Mouse (Mus musculus) spleen, postnatal 4 days (tissue): ENCODE data around the gene Ssr2.

Experiments used
- DNase-seq, 2 experiments: peaks; one replicate each; pipeline ENCODE4 v3.0.0; 2022; ENCODE audit warnings: low spot score in 2 of 2

Gene Ssr2

DNA sequence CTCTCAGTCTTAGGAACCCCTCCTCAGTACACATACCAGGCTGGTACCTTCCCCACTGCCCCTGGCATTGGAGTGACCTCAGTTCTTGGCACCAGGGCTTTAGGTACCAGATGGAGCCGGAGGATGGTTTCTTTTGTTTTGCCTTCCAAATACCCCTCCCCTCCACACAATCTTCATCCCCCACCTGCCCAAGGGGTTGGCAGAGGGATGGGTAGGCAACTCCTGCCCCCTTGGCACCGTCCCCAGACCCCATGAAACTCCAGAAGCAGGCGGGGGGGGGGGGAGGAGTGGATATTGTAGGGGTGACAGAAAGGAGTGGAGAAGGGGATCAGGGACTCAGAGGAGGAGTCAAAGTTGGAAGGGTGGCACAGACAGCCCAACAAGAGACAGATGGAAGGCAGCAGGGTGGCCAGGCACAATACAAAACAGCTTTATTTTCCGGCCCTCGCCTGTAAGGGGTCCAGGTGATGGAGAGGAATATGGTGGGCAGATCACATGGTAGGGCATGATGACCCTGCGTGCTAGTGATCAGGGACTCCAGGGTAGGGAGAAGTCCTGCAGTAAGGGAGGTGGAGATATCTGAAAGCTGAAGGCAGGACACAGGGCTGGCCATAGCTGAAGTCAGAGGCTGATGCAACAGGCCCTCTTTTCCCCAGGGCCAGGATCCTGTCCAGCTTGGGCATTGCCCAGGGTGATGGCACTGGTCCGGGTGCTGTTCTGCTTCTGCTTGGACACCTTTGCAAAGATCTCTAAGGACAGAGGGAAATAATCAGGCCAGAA is 33.9 kb upstream of the Ssr2 start:
- no peak for DNase-seq

DNA sequence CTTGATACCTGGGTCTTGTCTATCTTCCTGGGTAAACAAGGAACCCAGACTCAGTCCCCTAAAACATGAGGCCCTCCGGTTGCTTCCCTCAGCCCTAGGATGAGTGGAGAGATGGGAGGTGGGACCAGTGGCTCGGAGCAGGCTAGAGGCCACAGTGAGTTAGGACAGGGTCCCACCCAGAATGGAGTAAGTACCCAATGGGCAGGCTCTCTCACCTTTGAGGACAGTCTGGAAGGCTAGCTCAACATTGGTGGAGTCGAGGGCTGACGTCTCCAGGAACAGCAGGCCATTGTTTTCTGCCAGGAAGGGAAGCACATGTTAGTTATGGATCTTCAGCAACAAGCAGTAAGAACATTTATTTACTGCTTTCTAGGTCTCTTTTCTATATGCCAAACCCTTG is 33.2 kb upstream of the Ssr2 start:
- no peak for DNase-seq

DNA sequence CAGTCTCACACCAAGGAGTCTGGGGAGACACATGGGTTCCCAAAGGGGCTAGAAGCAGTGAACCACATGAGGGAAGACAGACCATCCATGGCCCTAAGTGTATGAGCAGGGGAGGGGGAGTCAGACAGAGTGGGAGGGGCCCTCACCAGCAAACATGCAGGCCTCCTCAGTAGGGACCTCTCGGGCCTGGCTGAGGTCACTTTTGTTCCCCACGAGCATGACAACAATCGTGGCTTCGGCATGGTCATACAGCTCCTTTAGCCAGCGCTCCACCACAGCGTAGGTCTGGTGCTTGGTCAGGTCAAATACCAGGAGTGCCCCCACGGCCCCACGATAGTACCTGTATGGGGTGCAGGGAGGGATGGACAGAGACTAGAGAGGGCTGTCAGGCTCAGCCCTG is 32.5 kb upstream of the Ssr2 start:
- no peak for DNase-seq

DNA sequence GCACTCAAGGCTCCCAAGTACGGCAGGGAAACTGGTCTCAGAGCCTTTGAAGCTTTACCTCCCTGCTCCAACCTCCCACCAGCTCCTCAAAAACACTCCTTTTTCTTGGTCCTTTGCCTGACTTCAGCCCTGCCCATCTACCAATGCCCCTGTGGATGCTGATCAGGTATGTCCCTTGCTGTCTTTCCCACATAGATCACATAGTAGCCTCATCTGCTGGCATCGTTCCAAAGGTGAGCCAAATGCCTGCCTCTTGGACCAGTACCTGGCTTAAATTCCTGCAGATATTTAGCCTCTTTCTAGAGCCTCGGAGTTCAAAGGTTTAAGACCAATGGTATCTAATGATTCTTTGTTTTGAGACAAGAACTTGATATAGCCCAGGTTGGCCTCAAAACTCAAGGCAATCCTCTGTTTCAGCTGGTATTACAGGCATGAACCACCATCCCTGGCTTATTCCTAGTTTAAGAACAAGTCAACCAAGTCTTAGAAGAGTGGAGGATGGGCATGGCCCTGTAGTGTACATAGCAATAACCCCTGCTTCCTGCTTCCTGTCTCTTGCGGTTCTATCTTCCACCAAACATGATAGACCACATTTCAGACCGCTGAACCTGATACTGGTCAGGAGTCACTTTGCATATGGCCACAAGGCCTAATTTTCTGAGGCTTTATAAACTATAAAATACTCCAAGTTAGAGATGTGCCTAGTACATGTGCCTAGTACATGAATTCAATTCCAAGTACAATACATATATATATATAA is 31.8 kb upstream of the Ssr2 start:
- no peak for DNase-seq

DNA sequence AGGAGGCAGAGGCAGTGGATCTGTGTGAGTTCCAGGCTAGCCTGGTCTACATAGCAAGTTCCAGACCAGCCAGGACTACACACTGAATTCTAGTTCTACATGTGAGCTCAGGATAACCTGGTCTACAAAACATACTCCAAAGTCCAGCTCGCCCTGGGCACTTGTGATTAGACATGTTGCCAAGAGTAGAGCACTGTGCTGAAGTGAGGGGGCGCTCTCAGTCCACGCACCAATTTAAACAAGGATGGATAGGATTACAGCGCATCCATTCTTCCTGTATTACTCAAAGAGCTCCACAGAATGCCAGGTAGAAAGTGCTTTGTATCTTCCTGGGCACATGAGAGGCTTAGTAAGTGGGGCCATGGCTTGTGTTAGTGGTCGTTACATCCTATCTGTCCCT is 31.2 kb upstream of the Ssr2 start:
- no peak for DNase-seq

DNA sequence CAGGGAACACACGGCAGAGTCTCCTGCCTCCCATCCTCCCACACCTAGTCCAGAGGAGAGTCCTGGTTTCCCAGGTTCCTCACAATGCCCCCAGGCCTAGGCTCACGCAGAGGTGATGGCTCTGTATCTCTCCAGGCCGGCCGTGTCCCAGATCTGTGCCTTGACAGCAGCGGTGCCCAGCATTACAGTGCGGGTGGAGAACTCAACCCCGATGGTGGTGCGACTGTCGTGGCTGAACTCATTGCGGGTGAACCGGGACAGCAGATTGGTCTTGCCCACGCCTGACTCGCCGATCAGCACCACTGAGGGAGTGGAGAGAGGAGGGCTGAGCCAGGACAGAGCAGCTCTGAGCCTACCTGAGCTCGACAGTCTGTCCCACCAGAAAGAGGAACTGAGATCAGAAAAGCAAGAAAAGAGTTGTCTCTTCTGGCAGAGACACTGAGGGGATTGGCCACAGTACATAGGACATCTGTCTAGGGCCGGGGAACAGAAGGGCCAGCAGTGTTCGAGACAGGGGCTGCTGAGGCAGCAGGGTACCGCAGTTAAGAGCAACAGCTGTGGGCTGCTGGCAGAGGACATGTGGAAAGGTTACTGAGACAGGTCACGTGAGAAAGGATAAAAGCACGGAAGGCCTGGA is 30.6 kb upstream of the Ssr2 start:
- no peak for DNase-seq

DNA sequence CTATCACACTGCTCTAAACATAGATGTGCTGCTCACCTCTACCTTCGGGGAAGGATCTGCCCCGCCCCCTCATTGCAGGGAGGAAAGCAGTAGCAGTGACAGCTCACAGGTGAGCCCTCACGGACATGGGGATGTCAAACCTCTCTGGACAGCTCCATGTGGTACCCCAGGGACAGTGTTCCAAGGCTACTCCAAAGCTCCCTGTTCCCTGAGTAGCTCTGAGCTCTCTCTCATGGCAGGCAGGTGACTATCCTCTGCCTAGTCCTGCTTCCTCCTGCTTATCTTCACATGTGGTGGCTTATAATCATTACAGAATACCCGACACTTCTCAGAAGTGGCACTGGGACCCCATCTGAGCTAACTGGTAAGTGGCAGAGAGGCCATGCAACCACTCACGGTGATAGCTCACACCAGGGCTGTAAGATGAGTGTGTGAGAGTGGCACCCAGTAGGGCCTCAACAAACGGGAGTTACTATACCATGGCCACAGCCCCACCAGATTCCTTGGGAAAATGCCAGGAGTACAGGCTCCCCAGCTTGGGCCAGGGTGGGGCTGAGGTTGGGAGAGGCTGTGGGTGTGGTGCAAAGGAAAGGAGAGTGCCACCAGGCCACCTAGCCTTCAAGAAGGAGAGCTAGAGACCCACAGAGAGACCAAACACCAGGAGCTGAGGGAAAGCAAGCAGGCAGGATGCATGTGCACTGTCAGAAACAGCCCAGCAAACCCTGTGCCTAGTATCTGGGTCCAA is 28.8 kb upstream of the Ssr2 start:
- DNase-seq, result no peak

DNA sequence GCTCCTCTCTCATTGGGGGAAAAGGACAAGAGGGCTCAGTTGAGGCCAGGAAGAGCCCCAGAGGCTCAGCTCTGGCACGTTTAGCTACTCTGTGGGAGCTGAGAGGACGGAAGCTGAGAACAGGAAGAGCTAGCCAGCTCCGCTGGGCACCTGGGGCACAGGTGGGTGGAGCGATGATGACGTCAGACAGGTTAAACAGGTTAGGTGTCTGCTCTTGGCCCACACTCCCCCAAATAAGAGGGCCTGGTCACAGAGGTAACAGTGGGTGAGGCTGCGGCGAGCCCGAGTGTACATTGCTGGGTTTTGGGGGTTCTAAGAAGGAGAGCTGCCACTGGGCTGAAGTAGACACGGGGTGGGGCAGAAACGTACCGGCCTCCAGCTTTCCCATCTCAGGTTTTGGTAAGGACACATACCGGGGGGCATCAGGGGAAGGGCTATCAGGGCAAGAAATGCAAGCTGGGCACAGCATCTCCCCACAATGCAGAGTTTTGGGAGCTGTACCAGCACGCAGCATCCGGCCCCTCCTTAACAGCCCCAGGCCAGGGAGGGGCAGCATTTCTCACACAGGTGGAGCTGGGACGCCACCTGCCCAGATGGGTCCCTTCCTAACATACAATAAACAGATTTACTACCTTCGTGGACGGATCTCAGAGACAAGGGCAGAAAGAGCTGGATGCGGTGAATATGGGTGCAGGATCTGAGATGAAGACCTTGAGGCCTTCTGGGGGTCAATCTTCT is 27.3 kb upstream of the Ssr2 start, which contains the start of gene Rab25:
Gene Rab25, minus strand, starts transcription at position 121 of the 738 bp plus-strand sequence.
- DNase-seq, result no peak

DNA sequence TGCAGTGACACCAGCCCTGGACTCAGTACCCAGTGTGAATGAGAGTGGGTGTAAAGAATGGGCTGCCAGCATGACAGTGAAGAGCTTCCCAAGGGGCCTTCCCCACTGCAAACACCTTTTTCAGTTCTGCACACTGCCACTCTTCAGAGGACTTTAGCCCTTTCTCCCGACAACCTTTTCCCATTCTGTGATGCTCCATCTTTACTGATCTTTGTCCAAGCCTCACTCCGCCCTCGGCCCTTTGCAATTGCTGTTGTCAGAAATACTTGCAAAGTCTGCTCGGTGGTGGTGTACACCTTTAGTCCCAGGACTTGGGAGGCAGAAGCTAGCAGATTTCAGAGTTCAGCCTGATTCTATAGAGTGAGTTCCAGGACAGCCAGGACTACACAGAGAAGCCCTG is 24.1 kb upstream of the Ssr2 start:
- DNase-seq, result peak in 1 of 2 experiments; percentile 61

DNA sequence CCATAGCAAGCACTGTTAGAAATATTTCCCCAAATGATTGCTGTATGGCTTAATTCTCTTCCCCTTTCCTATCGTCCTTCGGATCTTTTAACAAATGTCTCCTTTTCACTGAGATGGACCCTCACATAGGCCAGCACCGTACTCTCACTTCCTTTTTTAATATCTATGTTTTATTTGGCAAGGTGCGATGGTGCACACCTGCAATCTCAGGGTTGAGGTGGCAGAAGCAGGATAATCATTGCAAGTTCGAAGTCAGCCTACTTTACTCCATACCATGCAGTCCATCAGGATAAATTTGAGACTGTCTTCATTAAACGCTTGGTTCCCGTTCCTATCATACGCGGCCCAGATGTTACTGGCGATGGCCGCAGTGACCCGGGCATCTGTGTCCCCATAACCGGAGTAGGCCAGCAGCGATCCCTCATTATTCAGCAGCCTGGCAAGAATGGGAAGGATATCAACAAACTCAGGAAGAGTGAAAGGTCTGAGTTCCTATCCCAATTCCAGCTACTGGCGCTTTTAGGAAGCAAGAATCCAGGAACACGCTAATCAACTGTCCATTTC is 23.5 kb upstream of the Ssr2 start:
- DNase-seq, result peak in 1 of 2 experiments; percentile 70

DNA sequence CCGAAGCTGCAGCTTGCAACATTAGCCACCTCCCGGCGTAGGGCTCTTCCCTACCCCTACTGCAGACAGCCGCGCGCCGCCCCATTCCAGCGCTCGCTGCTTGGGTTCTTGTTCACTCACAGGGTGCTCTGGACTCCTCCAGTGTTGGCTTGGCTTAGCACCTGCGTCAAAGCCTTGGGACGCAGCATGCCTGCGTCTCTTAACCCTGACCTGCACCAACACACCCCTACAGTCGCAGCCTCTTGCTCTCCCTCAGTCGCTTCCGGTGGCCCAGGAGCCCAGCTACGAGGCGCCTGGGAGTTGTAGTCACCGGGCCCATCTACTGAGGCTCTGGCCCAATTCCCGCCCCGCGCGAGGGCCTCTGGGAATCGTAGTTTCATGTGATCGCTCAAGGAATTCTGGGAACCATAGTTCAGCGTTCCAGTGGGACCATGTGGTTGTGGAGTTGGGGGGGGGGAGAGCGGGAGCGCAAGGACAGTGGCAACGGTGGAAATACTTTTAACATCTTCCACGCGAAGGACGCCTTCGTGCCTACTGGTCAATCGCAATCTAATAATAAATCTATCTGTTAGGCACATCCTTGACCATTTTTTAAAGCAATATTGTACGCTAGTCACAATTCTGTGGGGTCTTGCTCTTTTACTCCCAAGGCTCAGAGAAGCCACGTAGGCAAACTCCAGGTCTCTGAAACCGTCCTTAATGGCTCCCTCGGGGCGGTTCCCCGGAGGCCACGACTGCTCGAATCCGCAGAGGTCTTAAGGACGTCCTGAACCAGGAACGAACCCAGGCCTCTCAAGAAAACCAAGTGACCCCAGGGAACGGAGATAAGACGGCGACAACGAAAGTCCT is 22.8 kb upstream of the Ssr2 start, which contains the start of gene Lamtor2:
Gene Lamtor2, minus strand, starts transcription at position 399 of the 849 bp plus-strand sequence.
- DNase-seq, result peak; percentile 95 to 96

DNA sequence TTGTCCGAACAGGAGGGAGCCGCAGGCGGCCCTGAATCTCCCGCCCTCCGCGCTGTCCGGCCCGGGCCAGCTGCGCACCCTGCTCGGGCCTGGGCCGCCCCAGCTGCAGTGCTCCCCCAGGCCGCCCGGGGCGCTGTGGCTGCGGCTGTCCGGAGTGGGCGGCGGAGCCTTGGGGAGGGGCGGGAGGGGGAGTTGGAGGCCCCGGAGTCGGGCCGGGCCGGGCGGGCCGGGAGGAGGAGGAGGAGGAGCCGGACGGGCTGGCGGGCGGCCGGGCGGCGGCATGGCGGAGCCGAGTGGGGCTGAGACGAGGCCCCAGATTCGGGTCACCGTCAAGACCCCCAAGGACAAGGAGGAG is 22.2 kb upstream of the Ssr2 start, which contains the start of gene Ubqln4:
Gene Ubqln4, plus strand, starts transcription at position 234 of the 355 bp plus-strand sequence.
- DNase-seq, result peak; percentile 92 to 97

DNA sequence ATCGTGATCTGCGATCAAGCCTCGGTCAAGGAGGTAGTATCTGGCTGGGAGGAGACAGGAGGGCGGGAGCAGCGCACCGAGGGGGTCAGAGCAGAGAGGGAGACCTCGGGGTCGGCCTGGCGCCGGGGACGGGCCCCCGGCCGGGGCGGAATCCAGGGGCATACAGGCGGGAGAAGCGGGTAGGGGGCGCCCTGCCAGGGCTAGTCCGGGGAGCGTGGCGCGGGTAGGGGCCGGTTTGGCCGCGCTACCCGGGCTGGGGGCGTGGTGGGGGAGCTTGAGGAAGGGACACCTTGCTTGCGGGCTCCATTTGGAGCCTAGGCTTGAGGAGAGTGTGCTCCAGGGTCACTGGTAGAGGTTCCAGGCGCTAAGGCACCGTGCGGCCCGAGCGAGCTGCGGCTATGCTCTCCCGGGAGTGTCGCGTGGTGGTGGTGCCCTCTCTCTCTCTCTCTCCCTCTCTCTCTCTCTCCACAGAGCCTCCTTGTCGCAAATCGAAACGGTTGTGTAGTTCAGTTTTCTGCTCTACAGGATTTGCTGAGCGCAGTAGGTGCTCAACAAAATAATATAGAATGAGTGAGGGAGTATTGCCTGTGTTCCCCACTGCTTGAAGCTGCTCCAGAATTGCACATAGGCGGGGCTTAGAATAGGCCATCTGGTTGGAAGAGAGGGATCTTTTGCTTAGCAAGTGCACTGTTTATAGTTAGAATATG is 21.6 kb upstream of the Ssr2 start:
- DNase-seq, result peak; percentile 58 to 85

DNA sequence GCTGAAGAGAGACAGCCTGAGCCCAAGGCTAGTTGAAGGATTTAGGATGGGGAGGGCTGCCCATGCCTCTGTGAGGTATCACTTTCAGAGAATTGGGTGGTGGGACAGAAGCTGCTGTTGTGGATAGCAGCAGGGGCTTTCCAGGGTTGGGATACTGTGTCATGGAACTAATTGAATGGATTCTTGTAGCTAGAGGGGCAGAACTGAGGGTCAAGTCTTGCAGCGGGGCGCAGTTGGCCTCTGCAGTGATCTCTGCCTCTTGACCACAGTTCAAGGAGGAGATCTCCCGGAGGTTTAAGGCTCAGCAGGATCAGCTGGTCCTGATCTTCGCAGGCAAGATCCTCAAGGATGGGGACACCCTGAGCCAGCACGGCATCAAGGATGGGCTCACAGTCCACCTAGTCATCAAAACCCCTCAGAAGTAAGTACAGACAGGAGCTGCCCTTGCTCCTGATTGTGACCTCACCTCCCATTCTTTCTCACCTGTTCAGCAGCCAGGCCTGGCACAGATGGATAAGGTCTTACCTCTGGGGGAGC is 20.5 kb upstream of the Ssr2 start:
- peak in 1 of 2 experiments; percentile 59 for DNase-seq

DNA sequence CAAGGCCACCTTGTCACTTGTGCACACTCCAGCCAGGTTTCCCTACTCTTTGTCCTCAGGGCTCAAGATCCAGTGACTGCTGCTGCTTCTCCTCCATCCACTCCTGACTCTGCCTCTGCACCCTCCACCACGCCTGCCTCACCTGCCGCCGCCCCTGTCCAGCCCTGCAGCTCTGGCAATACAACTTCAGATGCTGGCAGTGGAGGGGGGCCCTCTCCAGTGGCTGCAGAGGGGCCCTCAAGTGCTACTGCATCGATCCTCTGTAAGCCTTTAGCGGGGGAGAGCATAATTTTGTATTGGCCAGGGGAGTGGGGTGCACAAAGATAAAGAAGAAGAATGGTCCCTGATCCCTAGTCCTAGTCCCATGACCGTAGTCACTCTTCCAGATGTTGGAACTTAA is 19.9 kb upstream of the Ssr2 start:
- DNase-seq, result peak in 1 of 2 experiments; percentile 59

DNA sequence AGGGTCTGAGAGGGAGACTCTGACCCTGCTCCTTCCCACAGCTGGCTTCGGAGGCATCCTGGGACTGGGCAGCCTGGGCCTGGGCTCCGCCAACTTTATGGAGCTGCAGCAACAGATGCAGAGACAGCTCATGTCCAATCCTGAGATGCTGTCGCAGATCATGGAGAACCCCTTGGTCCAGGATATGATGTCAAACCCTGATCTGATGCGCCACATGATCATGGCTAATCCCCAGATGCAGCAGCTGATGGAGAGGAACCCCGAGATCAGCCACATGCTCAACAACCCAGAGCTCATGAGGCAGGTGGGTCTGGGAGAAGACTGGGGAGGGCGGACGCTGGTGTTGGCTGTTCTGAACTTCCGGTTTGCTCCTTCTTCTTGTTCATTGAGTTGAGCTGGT is 19.1 kb upstream of the Ssr2 start:
- DNase-seq, result peak in 1 of 2 experiments; percentile 57

DNA sequence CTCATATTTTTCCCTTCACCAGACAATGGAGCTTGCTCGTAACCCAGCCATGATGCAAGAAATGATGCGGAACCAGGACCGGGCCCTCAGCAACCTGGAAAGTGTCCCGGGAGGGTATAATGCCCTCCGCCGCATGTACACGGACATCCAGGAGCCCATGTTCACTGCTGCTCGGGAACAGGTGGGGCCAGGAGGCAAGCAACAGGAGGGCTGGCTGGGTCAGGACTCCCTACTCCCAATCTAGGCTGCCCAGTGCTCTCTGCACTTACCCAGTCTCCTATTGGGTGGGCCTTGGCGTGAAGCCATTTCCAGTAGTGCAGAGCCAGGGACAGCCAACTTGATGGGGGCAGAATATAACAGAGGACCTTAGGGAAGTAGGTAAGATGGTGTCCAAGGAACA is 16.1 kb upstream of the Ssr2 start:
- DNase-seq, result peak in 1 of 2 experiments; percentile 58

DNA sequence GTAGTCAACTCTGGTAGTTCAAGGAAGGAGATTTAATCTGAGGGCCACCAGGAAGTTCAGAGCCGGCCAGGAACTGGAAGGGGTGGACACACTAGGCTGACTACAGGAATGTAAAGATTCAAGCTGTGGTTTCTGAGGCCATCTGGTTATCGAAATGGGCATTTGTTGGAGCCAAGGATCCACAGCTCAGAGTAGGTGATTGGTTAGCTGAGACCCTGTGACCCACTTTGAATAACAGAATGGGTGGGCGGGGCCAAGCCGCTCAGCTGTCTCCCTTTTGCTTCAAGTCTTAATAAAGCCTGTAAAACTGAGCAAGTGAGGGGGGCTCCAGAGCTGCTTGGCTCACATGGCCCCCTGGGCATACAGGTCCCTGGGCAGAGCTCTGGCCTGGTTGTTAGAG is 13.7 kb upstream of the Ssr2 start:
- peak in 1 of 2 experiments; percentile 61 for DNase-seq

DNA sequence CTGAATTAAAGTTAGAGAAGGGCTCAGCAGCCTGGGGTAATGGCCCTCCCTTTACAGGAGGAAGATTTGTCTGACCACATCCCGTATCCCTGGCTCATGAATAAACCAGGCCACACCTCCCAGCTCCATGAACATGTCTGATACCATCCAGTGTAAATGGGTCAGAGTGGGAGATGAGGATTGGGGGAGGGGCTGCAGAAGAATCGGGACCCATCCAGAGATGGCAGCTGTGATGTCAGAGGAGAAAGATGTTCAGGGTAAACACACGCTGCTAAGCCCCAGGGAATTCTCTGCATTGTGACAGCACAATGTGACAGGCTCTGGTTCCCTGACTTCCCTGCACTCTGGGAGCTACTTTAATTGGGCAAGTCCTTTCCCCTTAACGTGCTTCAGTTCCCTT is 12.2 kb upstream of the Ssr2 start:
- DNase-seq, result no peak
